Mouse (Mus musculus): ENCODE data around the gene Mettl22.

Mettl22 gene

DNA sequence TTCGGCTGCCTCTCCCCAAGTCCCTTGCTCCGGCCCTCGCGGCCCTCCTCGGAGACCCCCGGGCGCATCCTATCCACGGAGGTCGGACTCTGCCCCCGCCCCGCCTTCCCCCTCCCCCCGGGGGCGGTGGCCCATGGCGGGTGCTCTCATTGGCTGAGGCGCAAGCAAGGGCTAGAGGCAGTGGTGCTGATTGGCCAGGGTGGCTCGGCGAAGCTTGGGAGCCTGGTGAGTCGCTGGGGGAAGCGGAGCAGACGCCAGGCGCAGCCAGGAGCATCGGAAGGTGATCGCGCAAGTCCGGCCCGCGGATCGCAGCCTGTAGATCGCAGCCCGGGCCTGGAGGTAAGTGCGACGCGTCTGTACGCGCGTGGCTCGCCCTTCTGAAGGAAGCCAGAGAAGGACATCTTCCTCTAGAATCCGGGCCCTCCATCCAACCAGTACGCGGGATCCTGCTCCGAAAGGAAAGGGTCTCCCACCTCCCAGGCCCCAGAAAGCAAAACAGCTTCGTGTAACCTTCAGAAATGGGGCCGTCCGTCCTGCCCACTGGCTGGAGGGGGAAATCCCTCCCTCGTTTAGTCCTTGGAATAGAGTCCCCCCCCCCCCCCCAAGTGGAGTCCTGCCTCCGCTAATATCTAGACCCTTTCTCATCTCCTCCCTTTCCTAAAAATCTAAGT is 42.8 kb downstream of the Mettl22 start, which contains the start of gene Abat:
Abat (plus strand) TSS at position 194 of the 671 bp plus-strand sequence.
- peak; percentile 94 for DNase-seq

DNA sequence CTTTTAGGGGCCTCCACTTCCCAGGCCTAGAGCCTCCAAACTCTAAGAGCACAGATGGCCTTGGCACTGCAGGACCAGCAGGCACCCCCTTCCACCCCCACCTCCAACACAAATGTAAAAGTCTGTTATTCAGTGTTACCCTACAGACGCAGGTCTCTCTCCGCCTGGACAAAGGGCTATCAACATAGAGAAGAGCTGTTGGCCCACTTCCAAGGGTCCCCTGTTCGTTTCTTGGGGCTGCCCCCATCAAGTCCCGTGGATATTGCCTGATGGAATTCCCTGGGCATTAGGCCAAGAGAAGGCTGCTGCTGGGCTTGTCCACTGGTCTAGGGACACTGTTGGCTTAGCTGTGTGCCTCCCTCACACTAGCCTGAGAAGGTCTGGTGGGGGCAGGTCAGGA is 43.6 kb downstream of the Mettl22 start:
- DNase-seq, result peak; percentile 61

DNA sequence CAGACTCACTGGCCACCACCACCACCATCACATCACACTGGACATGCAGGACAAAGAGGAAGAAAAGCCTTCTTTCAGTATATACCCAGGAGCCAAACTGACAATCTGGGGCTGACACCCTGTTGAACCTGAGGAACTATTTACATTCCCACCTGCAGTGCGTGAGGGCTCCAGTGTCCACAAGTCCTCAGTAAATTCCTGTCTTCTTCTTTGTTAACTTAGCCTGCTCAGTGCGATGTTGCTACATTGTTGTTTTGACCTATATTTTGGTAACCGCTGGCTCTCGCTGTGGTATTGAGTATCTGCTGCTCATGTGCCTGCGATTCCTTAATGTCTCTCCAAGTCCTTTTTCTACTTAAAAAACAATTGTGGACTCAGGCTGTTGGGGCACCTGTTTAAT is 49.9 kb downstream of the Mettl22 start:
- no peak for DNase-seq

DNA sequence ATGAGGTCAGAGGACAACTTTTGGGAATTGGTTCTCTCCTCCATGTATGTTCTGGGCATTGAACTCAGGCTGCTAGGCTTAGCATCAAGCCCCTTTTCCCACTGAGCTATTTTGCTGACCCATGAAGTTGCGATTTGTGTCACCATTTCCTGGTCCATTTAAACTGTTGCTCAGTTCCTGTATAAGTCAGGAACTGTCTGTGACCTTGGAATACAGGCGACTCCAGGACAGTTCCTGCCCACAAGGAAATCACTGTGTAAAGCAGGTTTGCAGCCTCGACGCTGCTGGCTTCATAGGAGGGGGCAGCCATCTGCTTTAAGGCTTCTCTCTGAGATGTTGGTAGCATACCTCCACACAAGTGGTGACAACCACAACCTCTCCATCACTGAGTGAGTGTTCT is 50.7 kb downstream of the Mettl22 start:
- DNase-seq, result no peak

DNA sequence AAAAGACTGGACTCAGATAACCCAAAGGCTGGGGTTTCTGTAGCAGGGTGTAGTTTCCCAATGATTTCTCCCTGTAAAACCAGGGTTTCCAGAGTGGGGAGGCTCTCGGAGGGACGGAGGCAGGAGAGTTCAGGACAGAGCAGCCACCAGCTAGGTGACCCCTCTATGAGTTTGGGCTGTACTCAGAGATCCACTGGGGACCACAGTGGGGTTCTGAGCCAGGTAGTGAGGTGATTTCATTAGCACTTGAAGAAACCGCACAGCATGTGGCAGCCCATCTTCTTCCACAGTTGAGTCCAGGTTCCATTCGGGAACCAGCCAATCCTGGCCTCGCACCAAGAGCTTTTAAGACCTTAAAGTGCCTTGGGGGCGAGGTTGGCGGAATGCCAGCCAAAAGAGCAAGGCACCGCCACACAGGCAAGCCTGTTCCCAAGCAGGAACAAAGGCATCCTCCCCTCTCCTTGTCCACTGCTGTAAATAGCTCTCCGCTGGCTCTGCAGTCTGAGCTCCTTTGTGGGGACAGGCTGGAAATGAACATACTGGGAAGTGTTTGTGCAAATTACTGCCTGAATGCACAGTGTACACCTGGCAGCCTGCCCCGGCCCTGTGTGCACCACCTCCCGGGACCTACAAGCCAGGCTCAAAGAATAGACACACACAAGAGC is 53.0 kb downstream of the Mettl22 start:
- peak; percentile 57 for DNase-seq

DNA sequence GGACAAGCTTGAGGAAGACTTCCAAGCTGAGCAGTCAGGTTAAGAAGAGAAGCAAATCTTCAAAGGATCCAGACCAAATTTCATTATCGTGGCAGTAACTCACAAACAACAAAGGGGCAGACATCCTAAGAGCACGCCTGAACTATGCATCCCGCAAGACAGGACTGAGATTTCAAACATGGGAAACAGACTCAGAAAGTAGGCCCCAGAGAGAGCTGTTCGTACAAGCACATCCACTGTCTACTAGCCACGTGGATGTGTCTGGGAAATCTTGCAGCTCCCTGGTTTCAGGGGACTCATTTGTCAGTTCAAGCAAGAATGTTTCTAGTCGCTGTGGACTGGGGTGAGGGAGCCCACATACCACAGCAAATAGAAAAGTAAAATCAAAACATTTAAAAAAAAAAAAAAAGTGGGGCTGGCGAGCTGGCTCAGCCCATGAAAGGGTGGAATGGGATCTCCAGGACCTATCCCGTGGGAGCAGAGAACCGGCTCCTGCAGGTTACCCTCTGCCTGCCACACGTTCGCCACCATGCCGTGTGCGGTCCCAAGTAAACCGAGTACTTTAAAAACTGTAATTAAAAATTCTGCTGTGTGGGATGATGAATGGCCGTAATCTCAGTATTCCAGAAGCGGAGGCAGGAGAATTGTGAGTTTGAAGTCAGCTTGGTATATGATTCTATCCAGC is 53.7 kb downstream of the Mettl22 start:
- no peak for DNase-seq

DNA sequence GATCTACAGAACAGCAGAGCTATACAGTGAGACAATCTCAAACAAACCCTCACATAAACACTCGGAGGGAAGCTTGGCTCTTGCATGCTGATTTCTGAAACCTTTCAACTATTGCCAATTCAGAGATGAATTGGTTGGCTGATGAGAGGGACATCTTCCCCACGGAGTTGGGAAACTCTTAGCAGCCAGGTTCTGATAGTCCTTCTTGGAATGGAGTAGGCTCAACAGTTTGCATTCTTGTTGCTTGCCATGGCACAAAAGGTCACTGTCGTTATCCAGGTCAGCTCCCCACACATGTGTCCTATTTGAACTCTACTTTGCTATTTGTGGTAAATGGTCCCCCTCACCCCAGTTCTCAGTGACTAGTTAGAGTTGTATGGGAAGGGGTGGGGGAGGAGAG is 54.7 kb downstream of the Mettl22 start:
- DNase-seq, result no peak

DNA sequence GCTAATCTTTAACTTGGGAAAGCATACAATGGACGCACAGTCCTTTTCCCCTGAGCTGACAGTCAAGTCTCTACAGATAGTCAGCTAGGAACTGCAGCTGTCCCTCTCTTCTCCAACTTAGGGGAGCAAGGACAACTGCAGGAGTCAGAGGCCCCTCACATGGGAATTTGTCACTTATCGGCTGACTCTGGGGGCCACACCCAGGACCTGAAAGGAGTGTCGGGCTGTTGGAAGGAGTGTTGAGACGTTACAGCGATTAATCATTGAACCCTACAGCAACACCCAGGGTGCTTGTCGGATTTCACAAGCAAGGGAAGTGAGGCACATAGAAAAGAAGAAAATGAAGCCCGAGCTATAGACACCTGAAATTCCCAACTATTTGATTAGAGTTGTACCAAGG is 55.3 kb downstream of the Mettl22 start:
- DNase-seq, result no peak

DNA sequence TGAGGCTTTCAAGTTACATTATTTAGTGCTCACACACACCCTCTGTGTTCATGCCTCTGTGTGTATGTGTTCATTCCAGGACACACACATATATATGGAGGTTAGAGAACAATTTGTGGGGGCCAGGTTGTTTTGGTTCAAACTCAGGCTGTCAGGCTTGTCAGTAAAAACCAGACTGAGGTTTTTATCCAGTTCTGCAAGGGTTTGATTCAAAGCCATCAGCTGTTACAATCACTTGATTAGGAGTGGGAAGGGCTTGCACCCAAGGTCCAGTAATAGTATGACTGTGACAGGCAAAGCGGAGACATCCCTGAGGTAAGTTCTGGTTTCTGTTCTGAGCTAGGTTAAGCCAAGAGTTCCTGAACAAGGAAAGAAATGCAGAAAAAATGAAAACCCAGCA is 58.8 kb downstream of the Mettl22 start:
- DNase-seq, result no peak

DNA sequence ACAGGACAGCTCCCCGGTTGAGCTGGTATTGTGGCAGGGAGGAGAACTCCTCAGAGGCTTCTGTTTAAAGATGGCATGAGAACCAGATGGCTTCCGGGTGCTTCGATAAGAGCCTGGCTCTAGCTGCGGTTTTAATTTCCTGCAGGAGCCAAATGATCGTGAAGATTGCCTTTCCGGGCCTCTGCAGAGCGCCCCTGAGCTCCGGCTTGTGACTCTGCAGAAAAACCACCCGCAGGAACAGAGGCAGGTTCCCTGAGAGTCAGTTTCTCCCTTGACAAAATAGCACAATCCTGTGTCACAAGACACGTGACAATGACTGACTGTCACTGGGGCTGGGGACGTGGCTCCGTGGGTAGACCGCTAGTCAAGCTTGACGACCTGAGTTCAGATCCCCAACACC is 59.4 kb downstream of the Mettl22 start:
- DNase-seq, result no peak

DNA sequence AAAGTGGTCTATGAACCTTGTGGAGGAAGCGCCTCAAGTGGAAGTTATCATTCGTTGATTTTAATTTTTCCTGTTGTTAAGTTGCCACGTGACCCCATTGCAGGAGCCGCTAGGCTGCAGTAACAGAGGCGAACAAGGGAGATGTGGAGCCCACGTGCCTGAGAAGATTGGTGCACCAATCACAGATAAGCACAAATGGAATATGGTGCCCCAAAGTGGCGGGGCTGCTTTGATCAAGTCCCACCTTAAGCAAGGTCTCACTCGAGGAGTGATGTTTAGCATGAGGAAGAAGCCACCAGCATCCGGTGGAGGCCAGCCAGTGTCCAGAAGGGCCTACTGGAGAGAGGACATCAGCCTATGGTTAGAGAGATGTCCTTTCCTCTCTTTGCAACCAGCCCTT is 61.9 kb downstream of the Mettl22 start:
- DNase-seq, result no peak

DNA sequence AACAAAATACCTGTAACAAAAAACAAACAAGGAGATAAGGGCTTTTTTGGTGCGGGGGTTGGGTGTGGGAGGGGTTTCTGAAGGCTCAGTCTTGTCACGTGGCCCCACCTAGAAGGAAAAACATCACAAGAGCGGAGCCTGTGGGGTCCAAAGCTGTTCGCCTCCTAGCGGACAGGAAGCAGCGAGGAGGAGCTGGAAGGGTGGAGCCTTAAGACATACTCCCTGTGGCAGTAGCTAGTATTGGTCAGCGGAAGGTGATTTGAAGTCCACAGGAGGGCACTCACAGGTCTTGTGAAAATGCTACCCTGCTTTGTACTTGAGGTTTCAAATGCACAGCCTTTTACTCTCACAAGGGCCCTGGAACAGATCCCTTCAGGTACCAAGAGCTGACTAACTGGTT is 62.3 kb downstream of the Mettl22 start:
- no peak for DNase-seq

DNA sequence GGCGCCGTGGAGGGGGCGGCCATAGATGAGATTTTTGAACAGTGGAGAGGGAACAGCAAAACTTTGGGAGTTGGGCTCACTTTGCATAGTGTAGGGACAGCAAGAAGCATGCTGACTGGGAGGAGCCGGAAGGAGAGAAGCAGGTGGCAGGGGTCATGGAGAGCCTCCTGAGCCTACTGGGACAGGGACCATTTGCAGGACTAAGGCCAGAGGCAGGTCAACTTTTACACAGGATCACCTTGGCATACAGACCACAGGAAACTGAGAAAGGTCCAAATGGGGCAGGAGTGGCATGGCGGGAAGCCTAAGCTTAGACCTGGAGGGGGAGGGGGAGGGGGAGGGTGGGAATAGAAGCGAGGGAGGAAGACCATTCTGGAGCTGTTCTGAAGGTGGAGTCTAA is 62.9 kb downstream of the Mettl22 start:
- DNase-seq, result no peak

DNA sequence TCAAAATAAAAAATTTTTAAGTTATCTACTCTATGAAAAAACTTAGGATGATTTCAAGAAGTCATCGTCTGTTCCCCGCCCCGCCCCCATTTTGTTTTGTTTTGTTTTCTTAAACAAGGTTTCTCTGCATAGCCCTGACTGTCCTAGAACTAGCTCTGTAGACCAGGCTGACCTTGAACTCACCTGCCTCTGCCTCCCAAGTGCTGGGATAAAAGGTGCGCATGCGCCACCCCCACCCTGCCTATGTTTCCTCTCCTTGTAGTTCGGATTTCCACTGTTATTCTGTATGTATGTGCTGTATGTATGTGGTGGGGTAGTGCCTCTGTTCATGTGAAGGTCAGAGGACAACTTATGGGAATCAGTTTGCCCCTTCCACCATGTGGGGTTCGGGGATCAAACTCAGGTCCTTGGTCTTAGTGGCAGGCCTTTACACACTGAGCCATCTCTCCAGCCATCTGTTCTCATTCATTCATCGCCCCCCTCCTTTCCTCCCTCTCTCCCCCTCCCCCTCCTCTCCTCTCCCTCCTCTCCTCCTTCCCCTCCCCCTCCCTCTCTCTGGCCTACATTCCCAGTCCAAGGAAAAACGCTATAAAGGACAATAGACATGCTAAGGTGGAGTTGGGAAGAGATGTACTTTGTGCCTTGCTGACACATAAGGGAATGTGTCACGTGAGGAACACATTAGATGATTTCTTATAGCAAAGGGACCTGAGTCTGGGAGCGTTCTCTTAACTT is 64.0 kb downstream of the Mettl22 start:
- DNase-seq, result no peak

DNA sequence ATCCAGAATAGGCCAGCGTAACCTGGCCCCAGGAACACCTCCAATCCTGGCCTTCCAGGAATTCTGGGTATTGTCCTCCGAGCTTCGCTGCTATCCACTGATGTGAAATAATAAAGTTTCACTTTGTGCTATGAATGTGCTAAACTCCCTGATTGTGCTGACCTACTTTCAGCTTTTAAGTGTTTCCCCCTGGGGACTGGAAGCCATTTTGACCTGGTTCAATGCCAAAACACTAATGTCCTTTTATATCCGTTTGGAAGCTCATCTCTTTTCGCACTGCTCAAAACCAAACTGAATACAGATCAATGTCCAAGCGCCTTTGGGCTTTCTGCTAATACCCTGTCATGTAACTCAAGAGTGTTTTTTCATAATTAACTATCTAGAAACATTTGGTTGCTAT is 64.8 kb downstream of the Mettl22 start:
- DNase-seq, result no peak

DNA sequence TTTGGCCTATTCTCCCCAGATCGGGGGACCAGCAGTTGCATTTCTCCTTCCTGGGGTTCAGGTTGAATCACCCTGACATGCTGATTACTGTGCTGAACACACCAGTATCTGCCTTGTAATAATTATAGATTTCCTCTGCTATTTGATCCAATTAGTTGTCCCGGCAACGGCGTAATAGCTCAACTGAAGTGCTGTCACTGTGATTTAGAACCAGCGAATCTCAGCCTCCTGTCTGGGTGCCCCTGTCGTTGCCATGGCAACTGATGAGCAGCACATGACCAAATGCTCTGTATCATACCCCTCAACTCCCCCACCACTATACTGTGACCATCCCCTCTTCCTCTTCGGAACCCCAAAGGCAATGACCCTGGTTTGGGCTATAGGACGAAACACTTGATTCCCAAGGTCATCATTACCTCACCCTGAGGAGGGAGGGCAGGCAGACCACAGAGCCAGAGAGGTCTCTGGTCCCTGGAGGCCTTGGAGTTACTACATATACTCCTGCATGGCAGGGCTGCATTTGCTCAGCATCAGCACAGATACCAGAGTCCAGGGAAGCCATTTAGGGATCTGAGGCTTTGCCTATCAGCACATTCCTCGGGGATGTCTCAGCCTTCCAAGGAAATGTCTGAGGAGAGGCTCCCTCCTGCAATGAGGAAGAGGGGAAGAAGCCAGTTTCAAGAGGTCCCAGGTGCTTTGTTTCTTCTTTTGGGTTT is 68.7 kb downstream of the Mettl22 start:
- no peak for DNase-seq
